Mouse (Mus musculus) telencephalon, adult 2 months (tissue): ENCODE measurements around the gene Mrpl41.
"Not testable (repeated sequence)": the region's sequence is repeated elsewhere in the genome, so short reads cannot be mapped to it uniquely, and the experiment has no call there.

Source experiments
- DNase-seq: peaks from one replicate; pipeline ENCODE4 v3.0.0-alpha.2; 2011; ENCODE audit warnings: low read depth, low spot score

Mrpl41 gene

GRCm38 (mm10) chr2:24974906-24975703 is at the start of gene Mrpl41:
Gene Mrpl41, minus strand, starts transcription at chr2:24975098.
- peak; percentile 98 for DNase-seq

- DNase-seq: no peak
These were observed 47.8 kb upstream of the Mrpl41 start for GRCm38 (mm10) chr2:25022678-25023077.

GRCm38 (mm10) chr2:25008250-25008649 is 33.4 kb upstream of the Mrpl41 start:
- DNase-seq: no peak

GRCm38 (mm10) chr2:25006767-25007166 is 31.9 kb upstream of the Mrpl41 start:
- DNase-seq: no peak

GRCm38 (mm10) chr2:25003946-25004786 is 29.3 kb upstream of the Mrpl41 start:
- no peak for DNase-seq

- DNase-seq: no peak
These were observed 25.8 kb upstream of the Mrpl41 start for GRCm38 (mm10) chr2:25000544-25001235.

- no peak for DNase-seq
These were observed 21.6 kb upstream of the Mrpl41 start for GRCm38 (mm10) chr2:24996471-24996870.

- peak; percentile 22 for DNase-seq
These were observed 20.4 kb upstream of the Mrpl41 start for GRCm38 (mm10) chr2:24995332-24995731.

- DNase-seq: no peak
These were observed 12.9 kb upstream of the Mrpl41 start for GRCm38 (mm10) chr2:24987762-24988161.

- DNase-seq: no peak
These were observed 2.1 kb upstream of the Mrpl41 start for GRCm38 (mm10) chr2:24976960-24977359.

- DNase-seq: peak; percentile 73
These were observed 903 bp upstream of the Mrpl41 start, which contains the start of gene Pnpla7 for GRCm38 (mm10) chr2:24975704-24976297. Gene Pnpla7, plus strand, starts transcription at chr2:24976033.

GRCm38 (mm10) chr2:24974452-24974851 is 446 bp downstream of the Mrpl41 start:
- not testable (repeated sequence) for DNase-seq

GRCm38 (mm10) chr2:24970386-24970785 is 4.5 kb downstream of the Mrpl41 start:
- no peak for DNase-seq

GRCm38 (mm10) chr2:24962304-24963000 is 12.4 kb downstream of the Mrpl41 start, which contains the start of gene Dph7:
Gene Dph7, plus strand, starts transcription at chr2:24962400.
- DNase-seq: peak; percentile 81

- peak; percentile 8 for DNase-seq
These were observed 14.0 kb downstream of the Mrpl41 start for GRCm38 (mm10) chr2:24960910-24961309.

- DNase-seq: no peak
These were observed 22.3 kb downstream of the Mrpl41 start for GRCm38 (mm10) chr2:24952537-24953055.

GRCm38 (mm10) chr2:24950189-24950535 is 24.7 kb downstream of the Mrpl41 start:
- no peak for DNase-seq

GRCm38 (mm10) chr2:24949421-24950188 is 25.3 kb downstream of the Mrpl41 start, which contains the start of gene Zmynd19:
Gene Zmynd19, plus strand, starts transcription at chr2:24949792.
- DNase-seq: peak; percentile 83

- not testable (repeated sequence) for DNase-seq
These were observed 30.6 kb downstream of the Mrpl41 start for GRCm38 (mm10) chr2:24944304-24944703.

- DNase-seq: no peak
These were observed 32.8 kb downstream of the Mrpl41 start for GRCm38 (mm10) chr2:24942092-24942491.
